Mouse (Mus musculus): ENCODE data around the gene Ssh1. TPM values are rescaled to one million over a fixed set of nuclear protein-coding genes. Genes with fewer than 3 reads are reported as not detected.

Gene Ssh1
- polyA plus RNA-seq, 1 experiment, result 10.7 TPM

DNA sequence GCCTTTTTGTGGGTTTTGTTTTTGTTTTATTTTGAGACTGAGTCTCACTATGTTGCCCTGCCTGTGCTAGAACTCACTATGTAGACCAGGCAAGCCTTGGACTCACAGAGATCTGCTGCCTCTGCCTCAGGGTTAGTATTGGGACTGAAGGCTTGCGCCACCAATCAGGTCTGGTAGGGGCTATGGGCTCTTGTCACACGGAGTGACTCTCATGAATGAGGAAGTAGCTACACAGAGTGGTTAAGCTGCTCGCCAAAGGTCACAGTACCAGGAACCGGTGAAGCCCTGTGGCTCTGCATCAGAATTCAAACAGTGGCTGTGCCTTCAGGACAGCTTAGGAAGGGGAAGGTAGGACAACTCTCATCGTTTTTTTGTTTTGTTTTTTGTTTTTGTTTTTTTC is 5.7 kb upstream of the Ssh1 start:
- Histone ChIP-seq H3K4me1 (replicated peaks; ENCODE audit: control insufficient read depth, insufficient read depth, low read length) (no peaks in the 10 kb centered on the region), H3K4me3 (ENCODE audit: control insufficient read depth, insufficient read depth, low read length) (no peak overlapping the region), H3K27ac (ENCODE audit: control insufficient read depth, insufficient read depth, low read length) (no peak overlapping the region), H3K36me3 (ENCODE audit: control insufficient read depth, insufficient read depth, low read length) (no peaks in the 10 kb centered on the region), H3K27me3 (ENCODE audit: control insufficient read depth, insufficient read depth, low read length) (no peaks in the 10 kb centered on the region)
- WGBS, result 19% methylated on average over 5 of the region's 5 CpGs
- DNase-seq, result no peak
- TF ChIP-seq CTCF (IDR thresholded peaks at IDR 0.05; ENCODE audit: borderline replicate concordance, control insufficient read depth, extremely low read depth, insufficient read depth, low read length, poor library complexity) (no peak), POLR2A (IDR thresholded peaks at IDR 0.05; ENCODE audit: control insufficient read depth, extremely low read depth, insufficient read depth, low read length, poor library complexity) (no peak)

GRCm38 (mm10) chr5:113996458-113996857 is 2.8 kb upstream of the Ssh1 start:
- DNase-seq, result no peak
- H3K36me3 ChIP-seq (ENCODE audit: control insufficient read depth, insufficient read depth, low read length), result no peaks in the 10 kb centered on the region
- TF ChIP-seq POLR2A (IDR thresholded peaks at IDR 0.05; ENCODE audit: control insufficient read depth, extremely low read depth, insufficient read depth, low read length, poor library complexity) (no peak), CTCF (IDR thresholded peaks at IDR 0.05; ENCODE audit: borderline replicate concordance, control insufficient read depth, extremely low read depth, insufficient read depth, low read length, poor library complexity) (no peak)
- no peak overlapping the region for H3K4me3 ChIP-seq (ENCODE audit: control insufficient read depth, insufficient read depth, low read length)
- no peaks in the 10 kb centered on the region; the same call in 1 of the 2 replicates for H3K27me3 ChIP-seq (ENCODE audit: control insufficient read depth, insufficient read depth, low read length)
- peaks cover 8% of the 10 kb centered on the region for H3K4me1 ChIP-seq (replicated peaks; ENCODE audit: control insufficient read depth, insufficient read depth, low read length)
- H3K27ac ChIP-seq (ENCODE audit: control insufficient read depth, insufficient read depth, low read length), result no peak overlapping the region
- 89% methylated on average over 2 of the region's 2 CpGs for WGBS

DNA sequence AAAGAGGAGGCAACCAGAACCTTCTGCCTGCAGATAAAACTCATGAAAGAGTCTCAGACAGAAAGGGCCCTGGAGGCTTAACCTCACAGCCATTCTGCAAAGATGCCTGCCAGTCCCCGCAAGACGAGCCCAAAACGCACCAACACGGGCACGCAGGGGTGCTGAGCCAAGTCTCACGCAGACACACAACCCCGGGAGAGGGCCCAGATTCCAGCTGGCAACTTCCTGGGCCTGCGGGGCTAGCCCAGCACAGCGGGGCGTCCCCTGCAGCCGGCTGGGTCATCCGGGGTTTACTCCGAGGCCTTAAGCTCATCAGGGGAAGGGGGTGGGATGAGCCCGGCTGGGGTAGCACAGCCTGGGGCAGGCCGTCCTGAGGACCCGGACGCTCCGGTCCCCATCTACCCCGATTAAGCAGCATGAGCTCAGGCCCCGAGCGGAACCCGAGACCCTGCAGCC is 635 bp downstream of the Ssh1 start:
- H3K27me3 ChIP-seq (ENCODE audit: control insufficient read depth, insufficient read depth, low read length), result no peaks in the 10 kb centered on the region; the same call in 1 of the 2 replicates
- no peaks in the 10 kb centered on the region for H3K36me3 ChIP-seq (ENCODE audit: control insufficient read depth, insufficient read depth, low read length)
- H3K27ac ChIP-seq (ENCODE audit: control insufficient read depth, insufficient read depth, low read length), result peak overlapping the region; percentile 52
- H3K4me1 ChIP-seq (replicated peaks; ENCODE audit: control insufficient read depth, insufficient read depth, low read length), result peaks cover 8% of the 10 kb centered on the region
- WGBS, result under 1% methylated on average over 22 of the region's 22 CpGs
- H3K4me3 ChIP-seq (ENCODE audit: control insufficient read depth, insufficient read depth, low read length), result peak overlapping the region; percentile 61
- TF ChIP-seq CTCF (IDR thresholded peaks at IDR 0.05; ENCODE audit: borderline replicate concordance, control insufficient read depth, extremely low read depth, insufficient read depth, low read length, poor library complexity), result no peak
- no peak for TF ChIP-seq POLR2A (IDR thresholded peaks at IDR 0.05; ENCODE audit: control insufficient read depth, extremely low read depth, insufficient read depth, low read length, poor library complexity)
- DNase-seq, result peak; percentile 25

GRCm38 (mm10) chr5:113992339-113992831 is 1.3 kb downstream of the Ssh1 start:
- 2% methylated on average over 12 of the region's 12 CpGs for WGBS
- Histone ChIP-seq H3K4me3 (ENCODE audit: control insufficient read depth, insufficient read depth, low read length) (peak overlapping the region; percentile 61), H3K27me3 (ENCODE audit: control insufficient read depth, insufficient read depth, low read length) (no peaks in the 10 kb centered on the region; the same call in 1 of the 2 replicates), H3K36me3 (ENCODE audit: control insufficient read depth, insufficient read depth, low read length) (no peaks in the 10 kb centered on the region), H3K27ac (ENCODE audit: control insufficient read depth, insufficient read depth, low read length) (peak overlapping the region; percentile 52), H3K4me1 (replicated peaks; ENCODE audit: control insufficient read depth, insufficient read depth, low read length) (peaks cover 8% of the 10 kb centered on the region)
- TF ChIP-seq POLR2A (IDR thresholded peaks at IDR 0.05; ENCODE audit: control insufficient read depth, extremely low read depth, insufficient read depth, low read length, poor library complexity), result no peak
- no peak for TF ChIP-seq CTCF (IDR thresholded peaks at IDR 0.05; ENCODE audit: borderline replicate concordance, control insufficient read depth, extremely low read depth, insufficient read depth, low read length, poor library complexity)
- peak; percentile 74 for DNase-seq

GRCm38 (mm10) chr5:113991141-113991540 is 2.6 kb downstream of the Ssh1 start:
- Histone ChIP-seq H3K27ac (ENCODE audit: control insufficient read depth, insufficient read depth, low read length) (no peak overlapping the region), H3K27me3 (ENCODE audit: control insufficient read depth, insufficient read depth, low read length) (no peaks in the 10 kb centered on the region; the same call in 1 of the 2 replicates), H3K4me1 (replicated peaks; ENCODE audit: control insufficient read depth, insufficient read depth, low read length) (peaks cover 8% of the 10 kb centered on the region), H3K4me3 (ENCODE audit: control insufficient read depth, insufficient read depth, low read length) (no peak overlapping the region), H3K36me3 (ENCODE audit: control insufficient read depth, insufficient read depth, low read length) (no peaks in the 10 kb centered on the region)
- TF ChIP-seq CTCF (IDR thresholded peaks at IDR 0.05; ENCODE audit: borderline replicate concordance, control insufficient read depth, extremely low read depth, insufficient read depth, low read length, poor library complexity) (no peak), POLR2A (IDR thresholded peaks at IDR 0.05; ENCODE audit: control insufficient read depth, extremely low read depth, insufficient read depth, low read length, poor library complexity) (no peak)
- 90% methylated on average over 7 of the region's 7 CpGs for WGBS
- DNase-seq, result no peak

- 95% methylated on average over 5 of the region's 5 CpGs for WGBS
- no peak for DNase-seq
- peaks cover 8% of the 10 kb centered on the region for H3K4me1 ChIP-seq (replicated peaks; ENCODE audit: control insufficient read depth, insufficient read depth, low read length)
- no peaks in the 10 kb centered on the region; the same call in 1 of the 2 replicates for H3K27me3 ChIP-seq (ENCODE audit: control insufficient read depth, insufficient read depth, low read length)
- no peaks in the 10 kb centered on the region for H3K36me3 ChIP-seq (ENCODE audit: control insufficient read depth, insufficient read depth, low read length)
- no peak for TF ChIP-seq CTCF (IDR thresholded peaks at IDR 0.05; ENCODE audit: borderline replicate concordance, control insufficient read depth, extremely low read depth, insufficient read depth, low read length, poor library complexity)
- TF ChIP-seq POLR2A (IDR thresholded peaks at IDR 0.05; ENCODE audit: control insufficient read depth, extremely low read depth, insufficient read depth, low read length, poor library complexity), result no peak
- H3K27ac ChIP-seq (ENCODE audit: control insufficient read depth, insufficient read depth, low read length), result no peak overlapping the region
- no peak overlapping the region for H3K4me3 ChIP-seq (ENCODE audit: control insufficient read depth, insufficient read depth, low read length)
These were observed 3.1 kb downstream of the Ssh1 start for GRCm38 (mm10) chr5:113990593-113990992.

Measured in thymus, adult 2 months (tissue).